ENCODE assay signal across 20 mouse cellular contexts in genomic region chr11:85791212-85791611, GRCm38 (mm10). TPM values are rescaled to one million over a fixed set of nuclear protein-coding genes. Genes with fewer than 3 reads are reported as not detected.
A peak's percentile ranks its signal among the peaks of the same experiment; 100 is the strongest.
DNase-seq lines count a peak whose midpoint lies in the region; ATAC-seq and TF ChIP-seq lines count a peak whose summit lies in the region.
"Had no signal": no experiment of that assay in that cellular context is flagged by ENCODE, and none has a peak within 500 bp of the region (broad histone marks: within the 10 kb centered on the region; RNA-seq: fewer than 3 reads in every experiment).

No protein-coding gene starts in this region.

- H3K4me3 ChIP-seq in liver, embryonic 12.5 days, result no peak overlapping the region
- no peak overlapping the region for H3K4me3 ChIP-seq in liver, postnatal 0 days (ENCODE audit: low read depth, low read length)
- no peak overlapping the region for H3K4me3 ChIP-seq in kidney, postnatal 0 days (replicated peaks; ENCODE audit: low read depth, low read length)
- no peak overlapping the region for H3K4me3 ChIP-seq in stomach, embryonic 15.5 days (replicated peaks)
- H3K4me3 ChIP-seq in forebrain, embryonic 12.5 days (replicated peaks), result no peak overlapping the region
- H3K4me3 ChIP-seq: forebrain, embryonic 10.5 days; midbrain, embryonic 12.5 days; neural tube, embryonic 12.5 days had no signal

- H3K27ac ChIP-seq in liver, embryonic 12.5 days, result peak overlapping the region; percentile 94
- H3K27ac ChIP-seq in liver, postnatal 0 days (ENCODE audit: low read depth), result no peak overlapping the region
- H3K27ac ChIP-seq in kidney, postnatal 0 days, result peak overlapping the region; percentile 78
- H3K27ac ChIP-seq in stomach, embryonic 15.5 days, result peak overlapping the region; percentile 52
- H3K27ac ChIP-seq in forebrain, embryonic 12.5 days, result no peak overlapping the region
- H3K27ac ChIP-seq: forebrain, embryonic 10.5 days; midbrain, embryonic 12.5 days; neural tube, embryonic 12.5 days had no signal

- no peak for TF ChIP-seq CTCF in liver, postnatal 0 days (IDR thresholded peaks at IDR 0.05; ENCODE audit: low read depth)
- no peak for TF ChIP-seq CTCF in kidney, postnatal 0 days (IDR thresholded peaks at IDR 0.05; ENCODE audit: low read depth)

- DNase-seq in liver, postnatal 0 days, result no peak
- peak; percentile 31 to 72 for DNase-seq in urinary bladder, adult 18-20 months (ENCODE audit: low spot score in 2 of 2)
- DNase-seq in urinary bladder, adult 2 months (ENCODE audit: low spot score), result no peak
- DNase-seq in kidney, postnatal 0 days (ENCODE audit: low spot score), result no peak
- DNase-seq in Muller cell, postnatal 12 days (ENCODE audit: inconsistent ontology term), result no peak
- DNase-seq: cerebellum, adult 2 months; heart, postnatal 10 days; right cerebral cortex, adult 18-20 months; thymus, adult 18-20 months; thymus, postnatal 4 days had no signal

- ATAC-seq in liver, embryonic 12.5 days, result no peak
- ATAC-seq in liver, postnatal 0 days, result no peak
- no peak for ATAC-seq in kidney, postnatal 0 days (replicated peaks; ENCODE audit: low FRiP score, low read depth)
- no peak for ATAC-seq in stomach, embryonic 15.5 days (ENCODE audit: insufficient read depth, low FRiP score, low read depth)
- no peak for ATAC-seq in forebrain, embryonic 12.5 days (ENCODE audit: low FRiP score)

- peaks cover 61% of the 10 kb centered on the region for H3K4me1 ChIP-seq in liver, embryonic 12.5 days
- H3K4me1 ChIP-seq in liver, postnatal 0 days (ENCODE audit: insufficient read depth), result peaks cover 23% of the 10 kb centered on the region
- no peaks in the 10 kb centered on the region; the same call in 1 of the 2 replicates for H3K4me1 ChIP-seq in kidney, postnatal 0 days (replicated peaks; ENCODE audit: insufficient read depth, low read length)
- H3K4me1 ChIP-seq in stomach, embryonic 15.5 days, result peaks cover 13% of the 10 kb centered on the region; the same call in 1 of the 2 replicates
- H3K4me1 ChIP-seq in forebrain, embryonic 12.5 days, result no peaks in the 10 kb centered on the region
- H3K4me1 ChIP-seq: midbrain, embryonic 12.5 days; neural tube, embryonic 12.5 days had no signal

- no peaks in the 10 kb centered on the region for H3K9me3 ChIP-seq in liver, embryonic 12.5 days (replicated peaks)
- H3K9me3 ChIP-seq in liver, postnatal 0 days (ENCODE audit: low read length), result no peaks in the 10 kb centered on the region
- no peaks in the 10 kb centered on the region for H3K9me3 ChIP-seq in kidney, postnatal 0 days (replicated peaks; ENCODE audit: low read length)
- no peaks in the 10 kb centered on the region for H3K9me3 ChIP-seq in stomach, embryonic 15.5 days
- no peaks in the 10 kb centered on the region for H3K9me3 ChIP-seq in forebrain, embryonic 12.5 days
- H3K9me3 ChIP-seq: forebrain, embryonic 10.5 days; midbrain, embryonic 12.5 days; neural tube, embryonic 12.5 days had no signal

- no peak overlapping the region for H3K4me2 ChIP-seq in liver, embryonic 12.5 days
- no peak overlapping the region for H3K4me2 ChIP-seq in liver, postnatal 0 days (ENCODE audit: low read depth, low read length)
- H3K4me2 ChIP-seq in kidney, postnatal 0 days (ENCODE audit: low read length), result no peak overlapping the region
- H3K4me2 ChIP-seq in stomach, embryonic 15.5 days, result no peak overlapping the region
- no peak overlapping the region for H3K4me2 ChIP-seq in forebrain, embryonic 12.5 days
- H3K4me2 ChIP-seq: heart, embryonic 11.5 days; midbrain, embryonic 12.5 days; neural tube, embryonic 12.5 days had no signal

- no peaks in the 10 kb centered on the region for H3K36me3 ChIP-seq in liver, embryonic 12.5 days
- H3K36me3 ChIP-seq in liver, postnatal 0 days (replicated peaks; ENCODE audit: insufficient read depth, low read length), result no peaks in the 10 kb centered on the region
- no peaks in the 10 kb centered on the region for H3K36me3 ChIP-seq in kidney, postnatal 0 days (ENCODE audit: insufficient read depth, low read length)
- H3K36me3 ChIP-seq in stomach, embryonic 15.5 days, result no peaks in the 10 kb centered on the region
- H3K36me3 ChIP-seq in forebrain, embryonic 12.5 days (replicated peaks), result no peaks in the 10 kb centered on the region
- H3K36me3 ChIP-seq: forebrain, embryonic 10.5 days; midbrain, embryonic 12.5 days; neural tube, embryonic 12.5 days had no signal

- no peak for TF ChIP-seq EP300 in liver, postnatal 0 days (IDR thresholded peaks at IDR 0.05; ENCODE audit: low read depth)

- H3K9ac ChIP-seq in liver, embryonic 12.5 days, result peak overlapping the region; percentile 69; the same call in 1 of the 2 replicates
- no peak overlapping the region for H3K9ac ChIP-seq in liver, postnatal 0 days (replicated peaks)
- no peak overlapping the region for H3K9ac ChIP-seq in kidney, postnatal 0 days (ENCODE audit: low read depth, low read length)
- H3K9ac ChIP-seq in stomach, embryonic 15.5 days, result no peak overlapping the region
- H3K9ac ChIP-seq in forebrain, embryonic 12.5 days, result no peak overlapping the region
- H3K9ac ChIP-seq: midbrain, embryonic 12.5 days; neural tube, embryonic 12.5 days had no signal

- 88% methylated on average over 1 of the region's 1 CpGs for WGBS in liver, embryonic 12.5 days (ENCODE audit: insufficient replicate concordance)
- WGBS in liver, postnatal 0 days (ENCODE audit: insufficient replicate concordance), result 90% methylated on average over 1 of the region's 1 CpGs
- 46% methylated on average over 1 of the region's 1 CpGs for WGBS in kidney, postnatal 0 days
- 67% methylated on average over 1 of the region's 1 CpGs for WGBS in stomach, embryonic 15.5 days
- 85% methylated on average over 1 of the region's 1 CpGs for WGBS in forebrain, embryonic 12.5 days

- peaks cover 18% of the 10 kb centered on the region for H3K27me3 ChIP-seq in liver, embryonic 12.5 days (replicated peaks)
- peaks cover 23% of the 10 kb centered on the region for H3K27me3 ChIP-seq in liver, postnatal 0 days (ENCODE audit: insufficient read depth, low read length)
- no peaks in the 10 kb centered on the region for H3K27me3 ChIP-seq in kidney, postnatal 0 days (ENCODE audit: insufficient read depth, low read length)
- H3K27me3 ChIP-seq in stomach, embryonic 15.5 days (replicated peaks), result no peaks in the 10 kb centered on the region
- H3K27me3 ChIP-seq in forebrain, embryonic 12.5 days, result peaks cover 19% of the 10 kb centered on the region; the same call in 1 of the 2 replicates
- H3K27me3 ChIP-seq: CH12.LX; neural tube, embryonic 12.5 days had no signal

RNA-seq across cellular contexts. Expression of gene Tbx2, which starts 41.1 kb away (rescaled TPM):
- polyA plus RNA-seq in liver, embryonic 12.5 days (2016; fragmentation: Nextera tagmentation; extraction: Ambion mirVana), result 1.1 and 1.4 TPM in 2 replicates
- 0.66 and 0.75 TPM in 2 replicates for polyA plus RNA-seq in liver, postnatal 0 days (2015; fragmentation: Nextera tagmentation; extraction: Ambion mirVana)
- polyA plus RNA-seq in urinary bladder, adult 2 months (2012; rRNA removed), result 130 and 133 TPM in 2 replicates
- 15.6 and 22.5 TPM in 2 replicates for polyA plus RNA-seq in kidney, postnatal 0 days (2015; fragmentation: Nextera tagmentation; extraction: Ambion mirVana)
- 6.0 and 6.6 TPM in 2 replicates for polyA plus RNA-seq in stomach, embryonic 15.5 days (2015; fragmentation: Nextera tagmentation; extraction: Ambion mirVana)
- polyA plus RNA-seq in forebrain, embryonic 12.5 days (2016; fragmentation: Nextera tagmentation; extraction: Ambion mirVana), result 0.81 and 1.0 TPM in 2 replicates

RNA-seq across cellular contexts. Expression of gene Gm11444, which starts 58.9 kb away (rescaled TPM):
- not detected in 2 replicates for polyA plus RNA-seq in liver, embryonic 12.5 days (2016; fragmentation: Nextera tagmentation; extraction: Ambion mirVana)
- not detected in 2 replicates for polyA plus RNA-seq in liver, postnatal 0 days (2015; fragmentation: Nextera tagmentation; extraction: Ambion mirVana)
- polyA plus RNA-seq in urinary bladder, adult 2 months (2012; rRNA removed), result not detected in 2 replicates
- not detected in 2 replicates for polyA plus RNA-seq in kidney, postnatal 0 days (2015; fragmentation: Nextera tagmentation; extraction: Ambion mirVana)
- not detected in 2 replicates for polyA plus RNA-seq in stomach, embryonic 15.5 days (2015; fragmentation: Nextera tagmentation; extraction: Ambion mirVana)
- polyA plus RNA-seq in forebrain, embryonic 12.5 days (2016; fragmentation: Nextera tagmentation; extraction: Ambion mirVana), result not detected in 2 replicates
- polyA plus RNA-seq: cerebellum, adult 2 months; forebrain, embryonic 10.5 days; heart, embryonic 11.5 days; hindbrain, embryonic 11.5 days; limb, embryonic 14.5 days; midbrain, embryonic 12.5 days; neural tube, embryonic 12.5 days had no signal

Comparison
In these comparisons a context has a peak if more than half of its experiments do, and no peak if none do; other contexts are left out.
1. H3K27ac ChIP-seq: peak in liver, embryonic 12.5 days (single experiment), kidney, postnatal 0 days (single experiment) and stomach, embryonic 15.5 days (single experiment); none in liver, postnatal 0 days (single experiment) and forebrain, embryonic 12.5 days (single experiment).
2. DNase-seq: peak in urinary bladder, adult 18-20 months (2 of 2); none in liver, postnatal 0 days (single experiment), urinary bladder, adult 2 months (single experiment), kidney, postnatal 0 days (single experiment) and Muller cell, postnatal 12 days (single experiment).